Mouse (Mus musculus) intestine, embryonic 15.5 days (tissue): ENCODE results near the gene Il15ra. TPM values are rescaled to one million over a fixed set of nuclear protein-coding genes. Genes with fewer than 3 reads are reported as not detected.

ENCODE experiments used
- ATAC-seq: fragments of 200-750 bp; cut with Nextera tagmentation; 2 replicates; pipeline ENCODE4 v1.8.0; 2017; ENCODE audit warnings: moderate TSS enrichment, moderate library complexity
- H3K27ac ChIP-seq: fragments of 300-500 bp; sonication (generic); 2 replicates; pipeline ENCODE4 v1.5.1; 2015; ENCODE audit warnings: mild to moderate bottlenecking, inconsistent platforms
- H3K27me3 ChIP-seq: fragments of 300-500 bp; sonication (generic); replicated peaks from 2 replicates; pipeline ENCODE4 v1.6.1; 2015; ENCODE audit warnings: inconsistent platforms
- H3K36me3 ChIP-seq: fragments of 300-500 bp; sonication (generic); 2 replicates; pipeline ENCODE4 v1.6.1; 2015; ENCODE audit warnings: inconsistent platforms
- H3K4me1 ChIP-seq: fragments of 300-500 bp; sonication (generic); replicated peaks from 2 replicates; pipeline ENCODE4 v1.6.1; 2015; ENCODE audit warnings: inconsistent platforms
- H3K4me2 ChIP-seq: fragments of 300-500 bp; sonication (generic); replicated peaks from 2 replicates; pipeline ENCODE4 v1.6.1; 2015; ENCODE audit warnings: mild to moderate bottlenecking, inconsistent platforms
- H3K4me3 ChIP-seq: fragments of 300-500 bp; sonication (generic); replicated peaks from 2 replicates; pipeline ENCODE4 v1.5.1; 2015; ENCODE audit warnings: inconsistent platforms
- H3K9ac ChIP-seq: fragments of 300-500 bp; sonication (generic); 2 replicates; pipeline ENCODE4 v1.6.1; 2015; ENCODE audit warnings: inconsistent platforms
- H3K9me3 ChIP-seq: fragments of 300-500 bp; sonication (generic); 2 replicates; pipeline ENCODE4 v1.6.1; 2016; ENCODE audit warnings: inconsistent platforms
- WGBS: fragments of 180-500 bp; shearing (Covaris S2); methylation state at CpG from one replicate; pipeline ENCODE4 v1.1.7; 2015; 5-methylcytosine and 5-hydroxymethylcytosine counted together
- polyA plus RNA-seq: library from polyadenylated mRNA; unstranded; fragments of >200 nt; fragmentation: Nextera tagmentation; extraction: Ambion mirVana; gene quantifications from 2 replicates; pipeline ENCODE4 v1.2.1, GENCODE M21; 2015

Il15ra gene
- polyA plus RNA-seq, 1 experiment from 2014 or later: 2.1 TPM

DNA sequence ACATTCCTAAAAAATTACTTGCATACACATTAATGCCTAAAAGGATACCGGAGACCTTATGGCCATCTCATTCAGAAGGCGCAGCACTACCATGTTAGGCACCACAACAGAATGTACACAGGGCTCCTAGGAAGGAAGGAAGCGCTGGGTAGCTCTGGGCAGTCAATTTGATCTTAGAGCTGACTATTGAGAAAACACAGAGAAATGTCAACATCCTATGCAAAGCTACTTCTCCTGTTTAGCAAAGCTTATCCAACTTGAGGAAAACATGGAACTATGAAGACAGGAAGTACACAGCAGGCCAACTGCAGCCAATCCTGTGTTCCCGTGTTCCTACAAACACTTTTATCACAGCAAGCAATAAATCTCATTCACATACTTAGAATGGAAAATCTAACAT lies 66.6 kb downstream of the Il15ra start:
- H3K9me3 ChIP-seq: no peaks in the 10 kb centered on the region
- WGBS: 82% methylated on average over 4 of the region's 4 CpGs
- H3K4me1 ChIP-seq: no peaks in the 10 kb centered on the region
- peaks cover 11% of the 10 kb centered on the region; the same call in 1 of the 2 replicates for H3K36me3 ChIP-seq
- H3K27ac ChIP-seq: no peak overlapping the region
- H3K4me2 ChIP-seq: no peak overlapping the region
- no peak for ATAC-seq
- H3K4me3 ChIP-seq: no peak overlapping the region
- no peaks in the 10 kb centered on the region for H3K27me3 ChIP-seq
- no peak overlapping the region for H3K9ac ChIP-seq

DNA sequence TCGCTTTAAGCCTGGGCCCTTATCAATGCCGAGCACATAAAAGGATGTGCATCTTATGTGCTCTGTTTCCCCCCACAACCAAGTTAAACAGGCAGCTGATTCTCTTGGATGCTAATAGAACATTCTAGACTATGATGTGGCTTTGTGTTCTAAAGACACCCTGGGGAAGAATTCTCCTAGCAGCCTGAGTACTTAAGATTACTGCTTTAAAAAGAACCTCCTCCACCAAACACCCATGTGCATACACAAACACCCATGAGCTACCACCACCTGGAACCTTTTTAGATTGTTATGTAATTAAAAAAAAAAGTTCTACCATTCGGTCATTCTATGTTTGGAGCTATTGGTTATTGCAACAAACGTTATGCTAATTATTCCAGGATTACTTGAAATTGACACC lies 67.3 kb downstream of the Il15ra start:
- no peak for ATAC-seq
- 81% methylated on average over 4 of the region's 4 CpGs for WGBS
- peaks cover 10% of the 10 kb centered on the region; the same call in 1 of the 2 replicates for H3K36me3 ChIP-seq
- H3K4me2 ChIP-seq: no peak overlapping the region
- no peak overlapping the region for H3K27ac ChIP-seq
- no peaks in the 10 kb centered on the region for H3K9me3 ChIP-seq
- no peaks in the 10 kb centered on the region for H3K4me1 ChIP-seq
- no peak overlapping the region for H3K4me3 ChIP-seq
- H3K9ac ChIP-seq: no peak overlapping the region
- no peaks in the 10 kb centered on the region for H3K27me3 ChIP-seq

DNA sequence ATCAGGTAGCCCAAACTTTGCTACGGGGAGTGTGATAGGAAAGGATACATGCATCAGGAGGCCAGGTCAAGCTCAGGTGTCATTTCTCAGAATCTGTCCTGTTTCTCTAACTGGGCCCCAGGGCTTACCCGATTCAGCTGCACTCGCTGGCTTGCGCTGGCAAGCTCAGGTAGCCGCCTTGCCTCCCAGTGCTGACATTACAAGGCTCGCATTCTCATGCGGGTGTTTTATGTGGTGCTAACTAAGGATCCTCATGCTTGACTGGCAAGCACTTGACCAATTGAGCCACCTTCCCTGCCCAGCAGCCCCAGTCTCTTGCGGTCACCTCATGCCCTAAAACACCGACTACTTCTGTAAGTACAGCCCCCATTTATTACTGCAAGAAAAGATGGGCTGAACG lies 69.3 kb downstream of the Il15ra start:
- Histone ChIP-seq H3K9me3 (no peaks in the 10 kb centered on the region), H3K4me1 (peaks cover 2% of the 10 kb centered on the region), H3K27me3 (no peaks in the 10 kb centered on the region), H3K4me2 (no peak overlapping the region), H3K36me3 (0 out of 2 replicates have a peak, but pooled peaks cover under 1% of the 10 kb centered on the region), H3K9ac (no peak overlapping the region), H3K4me3 (no peak overlapping the region), H3K27ac (no peak overlapping the region)
- WGBS: 83% methylated on average over 10 of the region's 10 CpGs
- ATAC-seq: no peak

DNA sequence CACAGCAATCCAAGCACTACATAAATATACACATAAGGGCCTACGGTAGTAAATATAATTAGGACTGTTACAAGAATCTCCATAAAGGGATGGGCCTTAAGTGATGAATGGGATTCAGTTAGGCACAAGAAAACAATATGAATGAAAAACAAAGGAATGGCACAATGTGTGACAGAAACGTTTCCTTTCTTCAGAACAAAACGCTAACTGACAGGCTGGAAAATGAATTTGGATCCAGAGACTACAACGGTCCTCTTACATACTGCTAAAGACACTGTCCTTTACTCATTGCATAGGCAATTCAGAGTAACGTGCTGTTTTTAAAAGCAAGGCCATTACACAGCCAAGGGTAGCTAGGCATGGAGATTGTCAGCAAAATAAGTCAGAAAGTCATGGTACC lies 70.0 kb downstream of the Il15ra start:
- Histone ChIP-seq H3K9me3 (no peaks in the 10 kb centered on the region), H3K4me3 (no peak overlapping the region), H3K4me2 (no peak overlapping the region), H3K27ac (no peak overlapping the region), H3K27me3 (no peaks in the 10 kb centered on the region), H3K4me1 (peaks cover 6% of the 10 kb centered on the region), H3K36me3 (no peaks in the 10 kb centered on the region), H3K9ac (no peak overlapping the region)
- ATAC-seq: no peak
- 88% methylated on average over 5 of the region's 5 CpGs for WGBS

DNA sequence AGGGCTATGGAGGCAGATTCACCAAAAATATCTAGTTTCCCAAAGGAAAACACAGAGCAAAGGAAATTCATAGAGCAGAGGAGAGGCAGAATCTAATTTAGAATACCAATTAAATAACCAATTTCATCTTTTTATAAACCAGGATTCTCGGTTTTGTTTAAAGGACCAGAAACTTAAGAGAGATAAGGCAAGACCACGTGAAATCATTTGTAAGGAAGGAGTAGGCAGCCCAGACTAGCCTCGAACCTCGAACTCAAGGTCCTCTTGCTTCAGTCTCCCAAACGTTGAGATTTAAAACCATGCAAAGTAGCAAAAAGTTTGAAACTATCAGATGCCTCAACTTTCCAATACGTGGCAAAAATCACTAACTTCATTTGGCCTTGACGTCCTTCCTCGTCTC lies 71.3 kb downstream of the Il15ra start:
- Histone ChIP-seq H3K4me1 (peaks cover 6% of the 10 kb centered on the region), H3K4me3 (peak overlapping the region; percentile 87), H3K36me3 (no peaks in the 10 kb centered on the region), H3K9ac (peak overlapping the region; percentile 89), H3K27me3 (no peaks in the 10 kb centered on the region), H3K9me3 (no peaks in the 10 kb centered on the region), H3K27ac (no peak overlapping the region; the same call in 1 of the 2 replicates), H3K4me2 (peak overlapping the region; percentile 84)
- ATAC-seq: no peak
- WGBS: 42% methylated on average over 8 of the region's 8 CpGs

DNA sequence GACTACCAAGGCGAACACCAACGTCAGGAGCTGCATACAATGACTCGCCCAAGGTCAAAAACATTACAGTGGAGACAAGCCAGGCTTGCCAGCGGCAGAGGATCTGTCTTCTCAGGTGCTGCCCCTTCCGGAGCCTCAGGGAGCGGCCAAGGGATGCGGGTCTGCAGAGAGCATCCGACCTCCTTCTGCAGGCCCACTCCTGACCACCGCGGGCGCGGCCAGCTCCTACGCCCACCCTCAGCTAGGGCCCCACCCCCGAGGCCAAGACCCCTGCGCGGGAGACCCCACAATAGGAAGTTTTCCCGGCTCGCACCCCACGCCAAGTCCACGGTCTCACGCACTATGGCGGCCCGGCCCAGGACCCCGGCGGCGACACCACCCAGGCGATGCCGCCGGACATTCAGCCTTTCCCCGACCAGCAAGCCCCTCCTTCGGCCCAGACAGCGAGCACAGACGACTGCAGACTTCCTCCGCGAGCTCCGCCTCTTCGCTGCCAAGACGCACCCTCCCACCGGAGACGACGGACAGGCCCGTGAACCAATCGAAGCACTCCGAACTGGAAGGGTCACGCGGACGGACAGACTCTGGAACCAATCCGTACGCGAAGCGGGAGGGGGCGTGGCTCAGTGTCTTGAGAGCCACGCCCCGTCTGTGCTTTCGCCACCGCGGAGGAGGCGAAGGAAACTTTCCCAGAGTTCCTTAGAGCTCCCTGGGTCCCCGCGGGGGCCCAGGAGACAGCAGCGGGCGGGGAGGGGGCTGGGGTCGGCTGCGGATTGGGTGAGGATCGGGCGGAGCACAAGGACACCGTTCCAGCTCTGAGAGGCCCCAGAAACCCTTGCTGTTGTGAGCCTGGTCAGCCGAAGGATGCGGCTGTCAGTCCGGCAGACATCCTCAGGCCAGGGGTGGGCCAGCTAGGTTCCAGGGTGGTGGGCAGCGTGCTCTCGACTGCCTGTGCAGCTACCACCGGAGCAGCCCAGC lies 72.3 kb downstream of the Il15ra start, which contains the start of the genes Fbh1 and Ankrd16:
Fbh1 (minus strand) TSS at position 492 of the 978 bp plus-strand sequence.
Ankrd16 (plus strand) TSS at position 786 of the 978 bp plus-strand sequence.
- Histone ChIP-seq H3K4me3 (peak within 1 kb of the TSS; percentile 87), H3K36me3 (0 out of 2 replicates have a peak, but pooled peaks cover 7% of the 10 kb centered on the region), H3K4me1 (peaks cover 6% of the 10 kb centered on the region), H3K9ac (peak within 1 kb of the TSS; percentile 89), H3K9me3 (no peaks in the 10 kb centered on the region), H3K27me3 (no peaks in the 10 kb centered on the region), H3K27ac (peak within 1 kb of the TSS; percentile 98), H3K4me2 (peak within 1 kb of the TSS; percentile 84)
- WGBS: under 1% methylated on average over 73 of the region's 73 CpGs
- ATAC-seq: peak; percentile 96

DNA sequence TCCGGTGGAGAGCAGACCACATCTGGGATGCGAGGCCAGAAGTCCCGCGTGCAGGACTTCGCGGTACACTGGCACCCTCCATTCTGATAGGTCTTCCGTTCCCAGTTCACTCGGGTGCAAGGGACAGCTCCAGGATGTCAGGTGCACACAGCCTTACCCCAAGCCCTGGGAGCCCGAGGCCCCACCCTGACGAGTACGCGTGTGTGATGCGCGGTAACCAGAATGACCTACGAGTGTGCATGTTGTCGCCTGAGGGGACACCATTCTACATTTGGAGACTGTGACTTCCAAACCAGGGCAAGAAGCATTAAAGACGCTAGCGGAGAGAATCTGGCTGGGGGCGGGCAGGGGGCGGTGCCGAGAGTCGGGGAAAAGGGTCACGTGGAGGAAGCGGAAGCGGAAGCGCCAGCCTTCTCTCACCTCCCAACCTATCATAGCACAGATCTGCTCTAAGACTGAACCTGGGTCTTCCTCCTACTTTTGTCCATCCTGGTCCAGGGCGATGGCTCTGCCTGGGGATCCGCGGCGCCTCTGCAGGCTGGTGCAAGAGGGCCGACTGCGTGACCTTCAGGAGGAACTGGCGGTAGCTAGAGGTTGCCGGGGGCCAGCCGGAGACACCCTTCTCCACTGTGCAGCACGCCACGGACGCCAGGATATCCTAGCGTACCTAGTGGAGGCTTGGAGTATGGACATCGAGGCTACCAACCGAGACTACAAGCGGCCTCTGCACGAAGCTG lies 73.2 kb downstream of the Il15ra start:
- Histone ChIP-seq H3K27me3 (no peaks in the 10 kb centered on the region), H3K4me2 (peak overlapping the region; percentile 84), H3K36me3 (peaks cover 9% of the 10 kb centered on the region; the same call in 1 of the 2 replicates), H3K4me3 (peak overlapping the region; percentile 87), H3K4me1 (peaks cover 6% of the 10 kb centered on the region), H3K27ac (peak overlapping the region; percentile 98), H3K9me3 (no peaks in the 10 kb centered on the region), H3K9ac (peak overlapping the region; percentile 71)
- ATAC-seq: peak; percentile 91
- WGBS: 0% methylated on average over 43 of the region's 43 CpGs

Other genes with a start within 250 kb of the Il15ra start
- 18.9 and 20.7 TPM in 2 replicates for gene Pfkfb3, start 151.2 kb upstream of the Il15ra start, polyA plus RNA-seq
- gene Rbm17, start 101.1 kb upstream of the Il15ra start, polyA plus RNA-seq: 128 and 138 TPM in 2 replicates
- not detected in 2 replicates for gene Gm17490, start 79.0 kb upstream of the Il15ra start, polyA plus RNA-seq
- gene Il2ra, start 62.5 kb upstream of the Il15ra start, polyA plus RNA-seq: 0.03 and 0.06 TPM in 2 replicates
- 108 and 110 TPM in 2 replicates for gene Fbh1, start 72.3 kb downstream of the Il15ra start, polyA plus RNA-seq
- gene Ankrd16, start 72.6 kb downstream of the Il15ra start, polyA plus RNA-seq: 36.9 and 39.2 TPM in 2 replicates